Mouse (Mus musculus) liver, embryonic 14.5 days (tissue): ENCODE data around the gene Casd1. TPM values are rescaled to one million over a fixed set of nuclear protein-coding genes. Genes with fewer than 3 reads are reported as not detected.

Source experiments
- ATAC-seq: fragments of 200-750 bp; cut with Nextera tagmentation; 2 replicates; pipeline ENCODE4 v1.8.0; 2017; ENCODE audit warnings: moderate number of reproducible peaks, mild to moderate bottlenecking, moderate library complexity; ENCODE audit not compliant: insufficient read depth
- DNase-seq, 3 experiments: peaks; one replicate each; pipeline ENCODE4 v3.0.0-alpha.2; 2012 to 2013; ENCODE audit warnings: low read depth in 3 of 3, low spot score in 3 of 3
- H3K27ac ChIP-seq: fragments of 300-500 bp; sonication (generic); 2 replicates; pipeline ENCODE4 v1.5.1; 2014; ENCODE audit warnings: moderate library complexity, mild to moderate bottlenecking, control low read depth, inconsistent platforms
- H3K27me3 ChIP-seq: fragments of 300-500 bp; sonication (generic); 2 replicates; pipeline ENCODE4 v1.6.1; 2014; ENCODE audit warnings: mild to moderate bottlenecking, low read length, moderate library complexity; ENCODE audit not compliant: control insufficient read depth, insufficient read depth
- H3K36me3 ChIP-seq: fragments of 300-500 bp; sonication (generic); replicated peaks from 2 replicates; pipeline ENCODE4 v1.6.1; 2014; ENCODE audit warnings: low read depth; ENCODE audit not compliant: control insufficient read depth, insufficient read depth
- H3K4me1 ChIP-seq, 2 experiments: fragments of 200-500 bp in 1 of 2; fragments of 300-500 bp in 1 of 2; sonication (generic) in 1 of 2; replicated peaks; 2 replicates each; pipeline ENCODE4 v1.6.1; 2012 to 2014; ENCODE audit warnings: antibody characterized with exemption in 1 of 2, inconsistent platforms in 1 of 2, low read length in 1 of 2; ENCODE audit not compliant: control insufficient read depth in 2 of 2, insufficient read depth in 2 of 2
- H3K4me2 ChIP-seq: fragments of 300-500 bp; sonication (generic); 2 replicates; pipeline ENCODE4 v1.6.1; 2014; ENCODE audit warnings: low read depth, mild to moderate bottlenecking, control low read depth, moderate library complexity
- H3K4me3 ChIP-seq, 2 experiments: fragments of 200-500 bp in 1 of 2; fragments of 300-500 bp in 1 of 2; sonication (generic) in 1 of 2; 2 replicates each; pipeline ENCODE4 v1.5.1; 2012 to 2014; ENCODE audit warnings: low read depth in 2 of 2, low read length in 2 of 2, mild to moderate bottlenecking in 2 of 2, control low read depth in 1 of 2, inconsistent platforms in 1 of 2, moderate library complexity in 1 of 2; ENCODE audit not compliant: insufficient read depth in 1 of 2
- H3K9ac ChIP-seq: fragments of 300-500 bp; sonication (generic); replicated peaks from 2 replicates; pipeline ENCODE4 v1.6.1; 2014; ENCODE audit warnings: mild to moderate bottlenecking, control low read depth, moderate library complexity
- H3K9me3 ChIP-seq: fragments of 300-500 bp; sonication (generic); 2 replicates; pipeline ENCODE4 v1.6.1; 2016; ENCODE audit warnings: low read length, mixed read lengths; ENCODE audit not compliant: control insufficient read depth
- CTCF ChIP-seq: IDR thresholded peaks from 2 replicates; pipeline ENCODE4 v1.5.1; 2016; ENCODE audit warnings: antibody characterized with exemption, low read depth, control low read depth
- EP300 ChIP-seq: IDR thresholded peaks from 2 replicates; pipeline ENCODE4 v1.6.1; 2016; ENCODE audit warnings: antibody characterized with exemption, low read depth
- WGBS: fragments of 180-500 bp; shearing (Covaris S2); extraction: QIAGEN DNeasy Blood & Tissue Kit; methylation state at CpG from one replicate; pipeline ENCODE4 v1.1.7; 2014; ENCODE audit not compliant: insufficient replicate concordance; 5-methylcytosine and 5-hydroxymethylcytosine counted together
- polyA plus RNA-seq, 2 experiments: library from polyadenylated mRNA; depleted of rRNA in 1 of 2; stranded (reverse) in 1 of 2; unstranded in 1 of 2; fragments of >200 nt; fragmentation: Nextera tagmentation in 1 of 2; extraction: Ambion mirVana in 1 of 2; gene quantifications; 2 replicates each; pipeline versions ENCODE4 v1.2.1 to v1.2.3; 2012 to 2014

The Casd1 gene
- polyA plus RNA-seq, 2 experiments = 7.7 to 8.0 TPM

- H3K36me3 ChIP-seq = no peaks in the 10 kb centered on the region
- no peaks in the 10 kb centered on the region for H3K27me3 ChIP-seq
- ATAC-seq = no peak
- WGBS = 37% methylated on average over 5 of the region's 5 CpGs
- DNase-seq = no peak
- no peak for TF ChIP-seq CTCF
- TF ChIP-seq EP300 = no peak
- H3K9me3 ChIP-seq = no peaks in the 10 kb centered on the region
- H3K4me1 ChIP-seq = no peaks in the 10 kb centered on the region
- no peak overlapping the region for H3K4me2 ChIP-seq
- no peak overlapping the region for H3K9ac ChIP-seq
- no peak overlapping the region for H3K4me3 ChIP-seq
- no peak overlapping the region for H3K27ac ChIP-seq
Measured at GRCm38 (mm10) chr6:4579620-4580019, 21.0 kb upstream of the Casd1 start.

- H3K27me3 ChIP-seq = no peaks in the 10 kb centered on the region
- TF ChIP-seq EP300 = no peak
- no peak for TF ChIP-seq CTCF
- WGBS = 41% methylated on average over 6 of the region's 6 CpGs
- no peaks in the 10 kb centered on the region for H3K36me3 ChIP-seq
- no peak overlapping the region for H3K4me2 ChIP-seq
- H3K4me3 ChIP-seq = no peak overlapping the region
- H3K9me3 ChIP-seq = no peaks in the 10 kb centered on the region
- no peak for ATAC-seq
- no peak overlapping the region for H3K9ac ChIP-seq
- H3K27ac ChIP-seq = no peak overlapping the region
- no peaks in the 10 kb centered on the region for H3K4me1 ChIP-seq
- no peak for DNase-seq
Measured at GRCm38 (mm10) chr6:4583485-4583884, 17.2 kb upstream of the Casd1 start.

- Histone ChIP-seq H3K9me3 (no peaks in the 10 kb centered on the region), H3K36me3 (no peaks in the 10 kb centered on the region), H3K4me3 (no peak overlapping the region), H3K27me3 (no peaks in the 10 kb centered on the region), H3K9ac (no peak overlapping the region), H3K4me2 (no peak overlapping the region), H3K27ac (no peak overlapping the region), H3K4me1 (no peaks in the 10 kb centered on the region)
- DNase-seq (no peak), ATAC-seq (no peak)
- WGBS = 34% methylated on average over 4 of the region's 4 CpGs
- no peak for TF ChIP-seq CTCF
- no peak for TF ChIP-seq EP300
Measured at GRCm38 (mm10) chr6:4587946-4588345, 12.7 kb upstream of the Casd1 start.

- no peak overlapping the region for H3K27ac ChIP-seq
- no peaks in the 10 kb centered on the region for H3K36me3 ChIP-seq
- no peak overlapping the region for H3K9ac ChIP-seq
- no peak overlapping the region for H3K4me3 ChIP-seq
- no peak for ATAC-seq
- no peak overlapping the region for H3K4me2 ChIP-seq
- DNase-seq = no peak
- WGBS = 75% methylated on average over 3 of the region's 3 CpGs
- TF ChIP-seq CTCF (no peak), EP300 (no peak)
- H3K9me3 ChIP-seq = no peaks in the 10 kb centered on the region
- H3K4me1 ChIP-seq = no peaks in the 10 kb centered on the region
- H3K27me3 ChIP-seq = no peaks in the 10 kb centered on the region
Measured at GRCm38 (mm10) chr6:4588722-4589121, 11.9 kb upstream of the Casd1 start.

- H3K27me3 ChIP-seq = no peaks in the 10 kb centered on the region
- no peaks in the 10 kb centered on the region for H3K36me3 ChIP-seq
- no peak overlapping the region for H3K4me2 ChIP-seq
- no peak overlapping the region for H3K27ac ChIP-seq
- no peak for DNase-seq
- no peak for ATAC-seq
- H3K4me1 ChIP-seq = no peaks in the 10 kb centered on the region
- H3K4me3 ChIP-seq = no peak overlapping the region
- no peaks in the 10 kb centered on the region for H3K9me3 ChIP-seq
- WGBS = 45% methylated on average over 8 of the region's 8 CpGs
- TF ChIP-seq EP300 = no peak
- TF ChIP-seq CTCF = no peak
- no peak overlapping the region for H3K9ac ChIP-seq
Measured at GRCm38 (mm10) chr6:4590089-4590488, 10.6 kb upstream of the Casd1 start.

- H3K9me3 ChIP-seq = no peaks in the 10 kb centered on the region
- DNase-seq (no peak), ATAC-seq (no peak)
- WGBS = 49% methylated on average over 4 of the region's 4 CpGs
- H3K27me3 ChIP-seq = no peaks in the 10 kb centered on the region
- H3K4me3 ChIP-seq = no peak overlapping the region
- H3K9ac ChIP-seq = no peak overlapping the region
- no peak overlapping the region for H3K27ac ChIP-seq
- H3K36me3 ChIP-seq = no peaks in the 10 kb centered on the region
- no peak overlapping the region for H3K4me2 ChIP-seq
- no peak for TF ChIP-seq EP300
- no peak for TF ChIP-seq CTCF
- peaks cover 2 to 7% of the 10 kb centered on the region in 2 experiments; a peak in 2 of 4 replicates for H3K4me1 ChIP-seq
Measured at GRCm38 (mm10) chr6:4597711-4598110, 2.9 kb upstream of the Casd1 start.
